In the genomic region with DNA sequence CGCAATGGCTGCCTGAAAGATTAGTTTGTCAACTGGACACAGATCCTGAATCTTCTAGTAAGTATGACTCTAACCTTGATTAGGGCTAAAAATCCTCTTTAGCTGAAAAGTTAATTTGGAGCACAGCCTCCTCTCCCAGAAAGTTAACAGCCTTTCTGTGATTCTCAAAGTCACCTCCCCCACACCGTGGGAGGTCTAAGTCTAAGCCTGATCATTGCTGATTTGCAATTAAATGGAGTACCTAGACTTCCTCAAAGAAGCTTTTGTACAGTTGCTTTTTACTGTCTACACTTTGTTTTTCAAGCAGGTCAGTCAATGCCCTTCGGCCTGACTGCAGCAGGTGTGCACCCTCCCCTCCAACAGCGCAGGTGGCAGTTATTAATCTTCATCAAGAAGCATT, we compare ENCODE assay signal across 24 mouse cellular contexts. TPM values are rescaled to one million over a fixed set of nuclear protein-coding genes. Genes with fewer than 3 reads are reported as not detected.
A peak's percentile ranks its signal among the peaks of the same experiment; 100 is the strongest.
DNase-seq lines count a peak whose midpoint lies in the region; ATAC-seq and TF ChIP-seq lines count a peak whose summit lies in the region.
"Had no signal": no experiment of that assay in that cellular context is flagged by ENCODE, and none has a peak within 500 bp of the region (broad histone marks: within the 10 kb centered on the region; RNA-seq: fewer than 3 reads in every experiment).

No protein-coding gene starts in this region.

- TF ChIP-seq CTCF in liver, postnatal 0 days (IDR thresholded peaks at IDR 0.05; ENCODE audit: low read depth), result no peak

- H3K4me2 ChIP-seq in liver, postnatal 0 days (ENCODE audit: low read depth, low read length), result no peak overlapping the region
- H3K4me2 ChIP-seq: embryonic facial prominence, embryonic 12.5 days; forebrain, embryonic 13.5 days; forebrain, embryonic 15.5 days had no signal

- H3K27ac ChIP-seq in liver, postnatal 0 days (ENCODE audit: low read depth), result no peak overlapping the region
- H3K27ac ChIP-seq: embryonic facial prominence, embryonic 10.5 days; embryonic facial prominence, embryonic 12.5 days; forebrain, embryonic 13.5 days; forebrain, embryonic 15.5 days had no signal

- no peak overlapping the region for H3K4me3 ChIP-seq in liver, postnatal 0 days (ENCODE audit: low read depth, low read length)
- H3K4me3 ChIP-seq: embryonic facial prominence, embryonic 10.5 days; embryonic facial prominence, embryonic 12.5 days; forebrain, embryonic 13.5 days; forebrain, embryonic 15.5 days had no signal

- no peaks in the 10 kb centered on the region for H3K4me1 ChIP-seq in liver, postnatal 0 days (ENCODE audit: insufficient read depth)
- H3K4me1 ChIP-seq: embryonic facial prominence, embryonic 10.5 days; embryonic facial prominence, embryonic 12.5 days; forebrain, embryonic 13.5 days; forebrain, embryonic 15.5 days had no signal

- H3K36me3 ChIP-seq in liver, postnatal 0 days (replicated peaks; ENCODE audit: insufficient read depth, low read length), result no peaks in the 10 kb centered on the region
- H3K36me3 ChIP-seq: embryonic facial prominence, embryonic 10.5 days; embryonic facial prominence, embryonic 12.5 days; forebrain, embryonic 15.5 days; G1E had no signal

- 75% methylated on average over 4 of the region's 4 CpGs for WGBS in liver, postnatal 0 days (ENCODE audit: insufficient replicate concordance)

- H3K9ac ChIP-seq in liver, postnatal 0 days (replicated peaks), result no peak overlapping the region
- H3K9ac ChIP-seq: embryonic facial prominence, embryonic 12.5 days; forebrain, embryonic 13.5 days; forebrain, embryonic 15.5 days; forebrain, postnatal 0 days had no signal

- no peaks in the 10 kb centered on the region for H3K9me3 ChIP-seq in liver, postnatal 0 days (ENCODE audit: low read length)
- H3K9me3 ChIP-seq: embryonic facial prominence, embryonic 12.5 days; forebrain, embryonic 15.5 days; G1E had no signal

- ATAC-seq in liver, postnatal 0 days, result no peak
- ATAC-seq: activated CD4-positive, CD25-positive, alpha-beta regulatory T cell, adult 4 months; forebrain, embryonic 13.5 days; forebrain, embryonic 15.5 days; forebrain, postnatal 0 days; Patski had no signal

- H3K27me3 ChIP-seq in liver, postnatal 0 days (ENCODE audit: insufficient read depth, low read length), result no peaks in the 10 kb centered on the region
- H3K27me3 ChIP-seq: embryonic facial prominence, embryonic 12.5 days; forebrain, embryonic 13.5 days; forebrain, embryonic 15.5 days had no signal

- peak; percentile 67 for DNase-seq in ES-CJ7 (ENCODE audit: low read depth, low spot score)
- peak; percentile 90 for DNase-seq in R1 (ENCODE audit: low read depth, low spot score)
- peak; percentile 42 for DNase-seq in brain, adult 2 months (ENCODE audit: low read depth, low spot score)
- DNase-seq in urinary bladder, postnatal 14 days (ENCODE audit: low spot score), result no peak
- DNase-seq in liver, postnatal 0 days, result no peak
- DNase-seq in gastrocnemius, adult 8-10 months (ENCODE audit: low spot score in 2 of 2), result no peak
- DNase-seq: adrenal gland, adult 8-10 months; adrenal gland, postnatal 14 days; adrenal gland, postnatal 36 days; cerebellum, adult 11-12 months; cerebellum, adult 2 months; cerebellum, adult 9-10 months; cerebellum, postnatal 10 days; cerebellum, postnatal 25 days; forebrain, postnatal 0 days had no signal

- no peak for TF ChIP-seq EP300 in liver, postnatal 0 days (IDR thresholded peaks at IDR 0.05; ENCODE audit: low read depth)

RNA-seq across cellular contexts. Expression of a gene that starts 34.3 kb away (rescaled TPM):
- not detected in 2 replicates for polyA plus RNA-seq in liver, postnatal 0 days (2015; fragmentation: Nextera tagmentation; extraction: Ambion mirVana)
- total RNA-seq in gastrocnemius, adult 8-10 months (2022), result 1 to 10 TPM in 2 of 4 experiments, under 1 TPM in 2; 0.29 to 4.9 (median 1.4) TPM
- polyA plus RNA-seq: activated CD4-positive, CD25-positive, alpha-beta regulatory T cell, adult 4 months; C2C12; forebrain, embryonic 11.5 days; G1E; Patski had no signal

Comparison
In these comparisons a context has a peak if more than half of its experiments do, and no peak if none do; other contexts are left out.
1. DNase-seq: peak in ES-CJ7 (single experiment), R1 (single experiment) and brain, adult 2 months (single experiment); none in urinary bladder, postnatal 14 days (single experiment), liver, postnatal 0 days (single experiment) and gastrocnemius, adult 8-10 months (0 of 2).